Mouse (Mus musculus) G1E-ER4 (cell line): ENCODE measurements at regions not wholly inside any gene's neighbourhood (a gene's known extent, or its start where the extent isn't known, plus 50 kb on each side); places are given as distances from the start of the nearest gene placed in this dataset.

Source experiments
- GATA1 ChIP-seq: IDR thresholded peaks from one replicate; pipeline ENCODE4 v1.8.0; 2012; ENCODE audit warnings: low read length, inconsistent platforms

- TF ChIP-seq GATA1: no peak
These were observed 405.9 kb upstream of the Ccnh start for GRCm38 (mm10) chr13:84783017-84783937.

GRCm38 (mm10) chr13:84804241-84804980 lies 384.8 kb upstream of the Ccnh start:
- no peak for TF ChIP-seq GATA1

- TF ChIP-seq GATA1: no peak
These were observed 384.0 kb upstream of the Ccnh start for GRCm38 (mm10) chr13:84805190-84805589.

- TF ChIP-seq GATA1: no peak
These were observed 379.6 kb upstream of the Ccnh start for GRCm38 (mm10) chr13:84809605-84810004.
